Mouse (Mus musculus) brain, embryonic 14.5 days (tissue): ENCODE results near the gene Dlx5. TPM values are rescaled to one million over a fixed set of nuclear protein-coding genes. Genes with fewer than 3 reads are reported as not detected.

Source experiments
- DNase-seq: peaks from one replicate; pipeline ENCODE4 v3.0.0-alpha.2; 2011; ENCODE audit warnings: low read depth
- CTCF ChIP-seq: fragments of 200-500 bp; IDR thresholded peaks from 2 replicates; pipeline ENCODE4 v1.5.1; 2012; ENCODE audit warnings: inconsistent platforms, mild to moderate bottlenecking, moderate library complexity, borderline replicate concordance; ENCODE audit not compliant: insufficient read depth, insufficient read length; ENCODE audit errors: extremely low read depth
- POLR2A ChIP-seq: fragments of 200-500 bp; IDR thresholded peaks from 2 replicates; pipeline ENCODE4 v1.6.1; 2012; ENCODE audit warnings: mild to moderate bottlenecking, inconsistent platforms, borderline replicate concordance; ENCODE audit not compliant: poor library complexity, insufficient read depth, insufficient read length, severe bottlenecking; ENCODE audit errors: extremely low read depth
- polyA plus RNA-seq: library from polyadenylated mRNA; depleted of rRNA; stranded (reverse); fragments of >200 nt; gene quantifications from 2 replicates; pipeline ENCODE4 v1.2.3, GENCODE M21; 2012; rRNA removed

The Dlx5 gene
- polyA plus RNA-seq = 15.5 and 20.4 TPM in 2 replicates

- DNase-seq = peak; percentile 95
Observed at GRCm38 (mm10) chr6:6881638-6882190, at the start of gene Dlx5. TSS of gene Dlx5 (minus strand) at chr6:6882085.

GRCm38 (mm10) chr6:6931507-6931906 lies 49.6 kb upstream of the Dlx5 start:
- peak; percentile 23 for DNase-seq
- TF ChIP-seq CTCF (no peak), POLR2A (no peak)

More at GRCm38 (mm10) chr6:6881638-6882190, at the start of gene Dlx5:
- TF ChIP-seq POLR2A = peak; percentile 23; the same call in 1 of the 2 replicates
- no peak for TF ChIP-seq CTCF

- no peak for DNase-seq
Observed at GRCm38 (mm10) chr6:6930831-6931230, 48.9 kb upstream of the Dlx5 start.

GRCm38 (mm10) chr6:6925264-6925663 lies 43.4 kb upstream of the Dlx5 start:
- DNase-seq = no peak
- no peak for TF ChIP-seq CTCF
- no peak for TF ChIP-seq POLR2A

More at GRCm38 (mm10) chr6:6930831-6931230, 48.9 kb upstream of the Dlx5 start:
- TF ChIP-seq POLR2A (no peak), CTCF (no peak)

- TF ChIP-seq CTCF (no peak), POLR2A (no peak)
- DNase-seq = no peak
Observed at GRCm38 (mm10) chr6:6917334-6917733, 35.4 kb upstream of the Dlx5 start.

GRCm38 (mm10) chr6:6915526-6915915 lies 33.6 kb upstream of the Dlx5 start:
- peak; percentile 5 for DNase-seq
- no peak for TF ChIP-seq POLR2A
- no peak for TF ChIP-seq CTCF

- TF ChIP-seq POLR2A (no peak), CTCF (peak; percentile 68; the same call in 1 of the 2 replicates)
Observed at GRCm38 (mm10) chr6:6914849-6915525, 33.1 kb upstream of the Dlx5 start.

GRCm38 (mm10) chr6:6914304-6914703 lies 32.4 kb upstream of the Dlx5 start:
- TF ChIP-seq POLR2A = no peak
- TF ChIP-seq CTCF = no peak
- no peak for DNase-seq

More at GRCm38 (mm10) chr6:6914849-6915525, 33.1 kb upstream of the Dlx5 start:
- peak; percentile 86 for DNase-seq

- peak; percentile 16 for DNase-seq
- TF ChIP-seq CTCF (no peak), POLR2A (no peak)
Observed at GRCm38 (mm10) chr6:6909586-6909985, 27.7 kb upstream of the Dlx5 start.

- TF ChIP-seq POLR2A (no peak), CTCF (no peak)
- DNase-seq = peak; percentile 24
Observed at GRCm38 (mm10) chr6:6890047-6890446, 8.2 kb upstream of the Dlx5 start.

- TF ChIP-seq CTCF (no peak), POLR2A (no peak)
- no peak for DNase-seq
Observed at GRCm38 (mm10) chr6:6886225-6886624, 4.3 kb upstream of the Dlx5 start.

- peak; percentile 91 for DNase-seq
- TF ChIP-seq CTCF = peak; percentile 96
- no peak for TF ChIP-seq POLR2A
Observed at GRCm38 (mm10) chr6:6884897-6885296, 3.0 kb upstream of the Dlx5 start.
